Mouse (Mus musculus): ENCODE data around the gene Pi4ka. TPM values are rescaled to one million over a fixed set of nuclear protein-coding genes. Genes with fewer than 3 reads are reported as not detected.

The Pi4ka gene
- polyA plus RNA-seq, 1 experiment from 2014 or later, result 77.6 TPM

DNA sequence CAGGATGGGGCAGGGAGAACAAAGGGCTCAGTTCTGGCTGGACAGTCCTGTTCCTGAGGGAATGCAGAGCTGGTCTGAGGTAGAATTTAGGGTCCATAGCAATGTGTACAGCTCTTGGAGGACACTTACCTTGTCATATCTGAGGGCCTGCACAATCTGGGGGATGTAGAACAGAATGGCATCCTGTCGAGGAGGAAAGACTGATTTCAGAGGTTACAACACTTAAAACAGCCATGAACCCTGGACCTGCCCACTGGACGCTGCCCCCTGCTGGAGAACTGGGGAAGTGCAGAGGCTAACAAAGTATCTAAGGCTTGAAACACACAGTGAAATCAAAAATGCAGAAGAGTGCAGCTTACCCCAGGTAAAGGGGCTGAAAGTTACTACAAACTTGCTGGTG, 113.4 kb downstream of the Pi4ka start:
- H3K9ac ChIP-seq (replicated peaks; ENCODE audit: low read length), result no peak overlapping the region
- no peak overlapping the region for H3K27ac ChIP-seq (replicated peaks; ENCODE audit: low read depth, low read length)
- H3K4me1 ChIP-seq (ENCODE audit: control insufficient read depth, insufficient read depth, low read length), result no peaks in the 10 kb centered on the region
- H3K4me2 ChIP-seq (ENCODE audit: low read length), result no peak overlapping the region
- WGBS, result 6% methylated on average over 2 of the region's 2 CpGs
- H3K27me3 ChIP-seq (ENCODE audit: control insufficient read depth, insufficient read depth, low read length), result no peaks in the 10 kb centered on the region
- H3K4me3 ChIP-seq (replicated peaks; ENCODE audit: low read depth, low read length), result no peak overlapping the region
- peaks cover 84% of the 10 kb centered on the region for H3K36me3 ChIP-seq (ENCODE audit: control insufficient read depth, insufficient read depth, low read length)
- ATAC-seq (ENCODE audit: low FRiP score, low TSS enrichment) (0 out of 2 replicates have a peak, but pooled peaks have one; percentile 24), DNase-seq (peak; percentile 85)
- H3K9me3 ChIP-seq (ENCODE audit: control insufficient read depth, low read length), result no peaks in the 10 kb centered on the region

- no peak overlapping the region for H3K4me2 ChIP-seq (ENCODE audit: low read length)
- DNase-seq (no peak), ATAC-seq (ENCODE audit: low FRiP score, low TSS enrichment) (no peak)
- no peaks in the 10 kb centered on the region for H3K9me3 ChIP-seq (ENCODE audit: control insufficient read depth, low read length)
- no peaks in the 10 kb centered on the region for H3K4me1 ChIP-seq (ENCODE audit: control insufficient read depth, insufficient read depth, low read length)
- no peak overlapping the region for H3K9ac ChIP-seq (replicated peaks; ENCODE audit: low read length)
- 100% methylated on average over 2 of the region's 2 CpGs for WGBS
- no peak overlapping the region for H3K27ac ChIP-seq (replicated peaks; ENCODE audit: low read depth, low read length)
- H3K27me3 ChIP-seq (ENCODE audit: control insufficient read depth, insufficient read depth, low read length), result no peaks in the 10 kb centered on the region
- no peak overlapping the region for H3K4me3 ChIP-seq (replicated peaks; ENCODE audit: low read depth, low read length)
- peaks cover 82% of the 10 kb centered on the region for H3K36me3 ChIP-seq (ENCODE audit: control insufficient read depth, insufficient read depth, low read length)
These were observed 115.1 kb downstream of the Pi4ka start for GRCm38 (mm10) chr16:17291016-17291415.

DNA sequence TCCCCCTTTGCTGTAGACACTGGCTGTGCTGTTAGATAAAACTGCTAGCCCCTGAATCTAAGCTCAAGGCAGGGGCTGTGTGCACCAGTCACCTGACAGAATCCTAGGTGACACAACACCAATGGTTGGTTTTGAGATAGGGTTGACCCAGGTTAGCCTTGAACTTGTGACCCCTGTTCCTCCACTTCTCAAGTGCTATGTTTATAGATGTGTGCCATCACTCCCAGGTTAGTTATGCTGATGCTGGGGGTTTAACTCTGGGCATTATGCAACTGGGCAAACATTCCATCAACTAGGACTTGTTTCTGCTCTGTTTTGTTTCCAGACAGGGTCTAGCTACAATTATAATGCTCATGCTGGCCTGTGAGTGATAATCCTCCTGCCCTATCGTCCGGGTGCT, 119.0 kb downstream of the Pi4ka start:
- 85% methylated on average over 2 of the region's 2 CpGs for WGBS
- Histone ChIP-seq H3K27me3 (ENCODE audit: control insufficient read depth, insufficient read depth, low read length) (no peaks in the 10 kb centered on the region), H3K9ac (replicated peaks; ENCODE audit: low read length) (no peak overlapping the region), H3K4me3 (replicated peaks; ENCODE audit: low read depth, low read length) (no peak overlapping the region), H3K36me3 (ENCODE audit: control insufficient read depth, insufficient read depth, low read length) (peaks cover 86% of the 10 kb centered on the region), H3K4me2 (ENCODE audit: low read length) (no peak overlapping the region), H3K27ac (replicated peaks; ENCODE audit: low read depth, low read length) (no peak overlapping the region), H3K9me3 (ENCODE audit: control insufficient read depth, low read length) (no peaks in the 10 kb centered on the region), H3K4me1 (ENCODE audit: control insufficient read depth, insufficient read depth, low read length) (no peaks in the 10 kb centered on the region)
- ATAC-seq (ENCODE audit: low FRiP score, low TSS enrichment), result no peak
- DNase-seq, result no peak

GRCm38 (mm10) chr16:17283151-17283550, 123.0 kb downstream of the Pi4ka start:
- ATAC-seq (ENCODE audit: low FRiP score, low TSS enrichment) (no peak), DNase-seq (no peak)
- Histone ChIP-seq H3K27me3 (ENCODE audit: control insufficient read depth, insufficient read depth, low read length) (peaks cover 14% of the 10 kb centered on the region), H3K9me3 (ENCODE audit: control insufficient read depth, low read length) (no peaks in the 10 kb centered on the region), H3K4me1 (ENCODE audit: control insufficient read depth, insufficient read depth, low read length) (no peaks in the 10 kb centered on the region), H3K36me3 (ENCODE audit: control insufficient read depth, insufficient read depth, low read length) (peaks cover 90% of the 10 kb centered on the region), H3K4me3 (replicated peaks; ENCODE audit: low read depth, low read length) (no peak overlapping the region), H3K4me2 (ENCODE audit: low read length) (no peak overlapping the region), H3K9ac (replicated peaks; ENCODE audit: low read length) (no peak overlapping the region), H3K27ac (replicated peaks; ENCODE audit: low read depth, low read length) (no peak overlapping the region)
- 91% methylated on average over 6 of the region's 6 CpGs for WGBS

GRCm38 (mm10) chr16:17280471-17280870, 125.6 kb downstream of the Pi4ka start:
- DNase-seq (no peak), ATAC-seq (ENCODE audit: low FRiP score, low TSS enrichment) (no peak)
- Histone ChIP-seq H3K4me1 (ENCODE audit: control insufficient read depth, insufficient read depth, low read length) (peaks cover 8% of the 10 kb centered on the region), H3K27me3 (ENCODE audit: control insufficient read depth, insufficient read depth, low read length) (peaks cover 29% of the 10 kb centered on the region), H3K9me3 (ENCODE audit: control insufficient read depth, low read length) (no peaks in the 10 kb centered on the region), H3K27ac (replicated peaks; ENCODE audit: low read depth, low read length) (no peak overlapping the region), H3K36me3 (ENCODE audit: control insufficient read depth, insufficient read depth, low read length) (peaks cover 66% of the 10 kb centered on the region), H3K4me3 (replicated peaks; ENCODE audit: low read depth, low read length) (no peak overlapping the region), H3K9ac (replicated peaks; ENCODE audit: low read length) (no peak overlapping the region), H3K4me2 (ENCODE audit: low read length) (no peak overlapping the region)
- 93% methylated on average over 11 of the region's 11 CpGs for WGBS

- Histone ChIP-seq H3K4me2 (ENCODE audit: low read length) (peak overlapping the region; percentile 90), H3K4me1 (ENCODE audit: control insufficient read depth, insufficient read depth, low read length) (peaks cover 8% of the 10 kb centered on the region), H3K9me3 (ENCODE audit: control insufficient read depth, low read length) (no peaks in the 10 kb centered on the region), H3K9ac (replicated peaks; ENCODE audit: low read length) (peak overlapping the region; percentile 57), H3K27ac (replicated peaks; ENCODE audit: low read depth, low read length) (no peak overlapping the region), H3K4me3 (replicated peaks; ENCODE audit: low read depth, low read length) (peak overlapping the region; percentile 46), H3K36me3 (ENCODE audit: control insufficient read depth, insufficient read depth, low read length) (peaks cover 38% of the 10 kb centered on the region), H3K27me3 (ENCODE audit: control insufficient read depth, insufficient read depth, low read length) (peaks cover 29% of the 10 kb centered on the region)
- WGBS, result 3% methylated on average over 61 of the region's 61 CpGs
- ATAC-seq (ENCODE audit: low FRiP score, low TSS enrichment) (0 out of 2 replicates have a peak, but pooled peaks have one; percentile 25), DNase-seq (peak; percentile 82)
These were observed 128.5 kb downstream of the Pi4ka start for GRCm38 (mm10) chr16:17277342-17278211.

GRCm38 (mm10) chr16:17276164-17277151, 129.7 kb downstream of the Pi4ka start:
- Histone ChIP-seq H3K36me3 (ENCODE audit: control insufficient read depth, insufficient read depth, low read length) (peaks cover 27% of the 10 kb centered on the region), H3K27me3 (ENCODE audit: control insufficient read depth, insufficient read depth, low read length) (peaks cover 29% of the 10 kb centered on the region), H3K4me3 (replicated peaks; ENCODE audit: low read depth, low read length) (peak overlapping the region; percentile 46), H3K4me2 (ENCODE audit: low read length) (peak overlapping the region; percentile 90), H3K9me3 (ENCODE audit: control insufficient read depth, low read length) (no peaks in the 10 kb centered on the region), H3K27ac (replicated peaks; ENCODE audit: low read depth, low read length) (peak overlapping the region; percentile 81), H3K9ac (replicated peaks; ENCODE audit: low read length) (peak overlapping the region; percentile 57), H3K4me1 (ENCODE audit: control insufficient read depth, insufficient read depth, low read length) (peaks cover 8% of the 10 kb centered on the region)
- under 1% methylated on average over 62 of the region's 62 CpGs for WGBS
- DNase-seq, result peak; percentile 96
- peak; percentile 89 for ATAC-seq (ENCODE audit: low FRiP score, low TSS enrichment)

GRCm38 (mm10) chr16:17275721-17276120, 130.4 kb downstream of the Pi4ka start, which contains the start of gene Tmem191c:
Tmem191c (plus strand) TSS chr16:17276077.
- H3K4me1 ChIP-seq (ENCODE audit: control insufficient read depth, insufficient read depth, low read length), result peaks cover 8% of the 10 kb centered on the region
- WGBS, result 62% methylated on average over 7 of the region's 7 CpGs
- ATAC-seq (ENCODE audit: low FRiP score, low TSS enrichment), result no peak

More at GRCm38 (mm10) chr16:17275721-17276120, 130.4 kb downstream of the Pi4ka start, which contains the start of gene Tmem191c:
- no peak for DNase-seq
- H3K27ac ChIP-seq (replicated peaks; ENCODE audit: low read depth, low read length), result peak within 1 kb of the TSS; percentile 81
- H3K9me3 ChIP-seq (ENCODE audit: control insufficient read depth, low read length), result peaks cover 4% of the 10 kb centered on the region; the same call in 1 of the 2 replicates
- H3K9ac ChIP-seq (replicated peaks; ENCODE audit: low read length), result peak within 1 kb of the TSS; percentile 57
- H3K4me2 ChIP-seq (ENCODE audit: low read length), result peak within 1 kb of the TSS; percentile 90
- peaks cover 20% of the 10 kb centered on the region for H3K36me3 ChIP-seq (ENCODE audit: control insufficient read depth, insufficient read depth, low read length)
- peak within 1 kb of the TSS; percentile 46 for H3K4me3 ChIP-seq (replicated peaks; ENCODE audit: low read depth, low read length)
- H3K27me3 ChIP-seq (ENCODE audit: control insufficient read depth, insufficient read depth, low read length), result peaks cover 29% of the 10 kb centered on the region

Data from midbrain, embryonic 14.5 days (tissue).